Mouse (Mus musculus): ENCODE measurements around the gene Sh3gl3.

The Sh3gl3 gene

DNA sequence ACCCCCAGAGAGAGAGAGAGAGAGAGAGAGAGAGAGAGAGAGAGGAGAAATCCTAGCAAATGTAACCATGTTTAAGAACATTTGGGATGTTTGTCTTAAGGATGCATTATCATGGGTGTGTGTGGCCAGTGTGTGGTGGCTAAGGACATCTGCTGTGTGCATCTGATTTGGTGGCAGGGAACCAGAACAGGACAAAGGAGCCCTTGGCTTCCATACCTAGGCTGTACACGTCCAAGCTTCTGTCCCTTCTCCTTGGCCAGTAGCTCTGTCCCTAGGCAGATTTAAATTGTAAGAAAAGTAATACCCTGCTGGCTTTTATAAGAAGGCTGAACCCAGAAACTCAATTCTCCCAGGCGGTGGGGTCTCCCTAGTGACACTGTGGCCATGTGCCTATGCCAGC lies 121.0 kb downstream of the Sh3gl3 start:
- no peak for DNase-seq

- no peak for DNase-seq
Observed at GRCm38 (mm10) chr7:82308398-82308797, 134.8 kb downstream of the Sh3gl3 start.

DNA sequence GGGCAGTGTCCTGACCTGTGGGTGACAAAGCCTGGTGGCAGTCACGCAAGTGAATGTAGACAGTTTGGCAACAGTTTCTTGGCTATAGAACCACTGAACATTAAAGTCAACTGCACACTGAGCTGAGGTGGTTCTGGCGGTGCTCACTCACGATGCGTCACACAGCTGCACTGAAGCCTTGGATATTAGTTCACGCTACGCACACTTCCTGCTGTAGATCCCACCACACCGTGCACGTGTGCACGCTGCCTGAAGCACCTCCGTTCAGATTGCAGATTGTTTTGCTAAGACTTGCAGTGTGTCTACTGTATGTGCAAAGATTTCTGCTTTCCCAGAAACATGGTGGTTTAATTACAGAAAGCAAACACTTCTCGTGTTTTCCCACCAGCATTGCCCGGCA lies 144.9 kb downstream of the Sh3gl3 start:
- no peak for DNase-seq

DNA sequence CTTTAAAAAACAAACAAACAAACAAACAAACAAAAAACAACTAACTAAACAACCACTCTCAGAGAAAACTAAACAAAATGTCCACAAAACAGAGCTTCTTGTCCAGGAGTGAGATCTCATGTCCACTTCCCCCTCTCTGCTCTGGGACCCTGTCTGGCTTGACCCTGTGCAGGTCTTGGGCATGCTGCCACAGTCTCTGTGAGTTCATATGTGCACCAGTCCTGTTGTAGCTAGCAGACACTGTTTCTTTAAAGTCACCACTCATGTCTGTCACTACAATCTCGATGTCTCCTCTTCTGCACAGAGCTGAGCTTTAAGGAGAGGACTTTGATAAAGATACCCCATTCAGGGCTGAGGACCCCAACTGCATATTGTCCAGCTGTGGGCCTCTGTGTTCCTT lies 153.0 kb downstream of the Sh3gl3 start:
- no peak for DNase-seq

DNA sequence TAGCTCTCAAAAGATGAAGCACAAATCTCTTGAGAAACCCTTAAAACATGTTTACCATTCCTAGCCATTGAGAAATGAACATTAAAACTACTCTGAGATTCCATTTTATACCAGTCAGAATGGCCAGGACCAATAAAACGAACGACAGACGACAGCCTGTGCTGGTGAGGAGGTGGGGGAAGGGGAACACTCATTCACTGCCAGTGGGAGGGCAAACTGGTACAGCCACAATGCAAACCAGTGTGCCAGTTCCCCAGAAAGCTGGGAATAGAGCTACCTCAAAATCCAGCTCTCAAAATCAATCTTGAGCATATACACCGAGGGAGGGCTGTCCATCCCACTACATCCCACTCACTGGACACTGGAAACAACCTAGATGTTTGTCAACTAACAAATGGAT lies 153.6 kb downstream of the Sh3gl3 start:
- DNase-seq, result no peak

- DNase-seq, result no peak
Observed at GRCm38 (mm10) chr7:82327881-82328280, 154.2 kb downstream of the Sh3gl3 start.

DNA sequence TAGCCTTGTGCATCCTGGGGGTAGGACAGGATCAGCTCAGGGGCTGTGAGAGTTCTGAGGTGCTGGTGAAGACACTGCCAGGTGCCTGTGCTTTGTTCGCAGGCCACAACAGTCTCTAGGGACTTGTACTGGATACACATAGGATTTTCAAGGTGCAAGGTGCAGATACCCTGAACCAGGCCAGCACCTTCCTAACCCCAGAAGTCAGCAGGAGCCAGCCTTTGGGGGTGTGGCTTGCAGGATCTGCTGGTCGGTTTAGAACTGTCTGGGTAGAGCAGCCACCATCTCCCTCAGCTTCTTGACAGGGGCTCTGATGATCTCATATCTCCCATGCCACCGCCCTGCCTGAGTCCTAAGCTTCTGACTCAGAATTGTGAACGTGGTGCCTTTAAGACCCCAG lies 156.2 kb downstream of the Sh3gl3 start:
- DNase-seq, result no peak

- no peak for DNase-seq
Observed at GRCm38 (mm10) chr7:82330860-82331259, 157.2 kb downstream of the Sh3gl3 start.

- DNase-seq, result no peak
Observed at GRCm38 (mm10) chr7:82334000-82334399, 160.4 kb downstream of the Sh3gl3 start.

DNA sequence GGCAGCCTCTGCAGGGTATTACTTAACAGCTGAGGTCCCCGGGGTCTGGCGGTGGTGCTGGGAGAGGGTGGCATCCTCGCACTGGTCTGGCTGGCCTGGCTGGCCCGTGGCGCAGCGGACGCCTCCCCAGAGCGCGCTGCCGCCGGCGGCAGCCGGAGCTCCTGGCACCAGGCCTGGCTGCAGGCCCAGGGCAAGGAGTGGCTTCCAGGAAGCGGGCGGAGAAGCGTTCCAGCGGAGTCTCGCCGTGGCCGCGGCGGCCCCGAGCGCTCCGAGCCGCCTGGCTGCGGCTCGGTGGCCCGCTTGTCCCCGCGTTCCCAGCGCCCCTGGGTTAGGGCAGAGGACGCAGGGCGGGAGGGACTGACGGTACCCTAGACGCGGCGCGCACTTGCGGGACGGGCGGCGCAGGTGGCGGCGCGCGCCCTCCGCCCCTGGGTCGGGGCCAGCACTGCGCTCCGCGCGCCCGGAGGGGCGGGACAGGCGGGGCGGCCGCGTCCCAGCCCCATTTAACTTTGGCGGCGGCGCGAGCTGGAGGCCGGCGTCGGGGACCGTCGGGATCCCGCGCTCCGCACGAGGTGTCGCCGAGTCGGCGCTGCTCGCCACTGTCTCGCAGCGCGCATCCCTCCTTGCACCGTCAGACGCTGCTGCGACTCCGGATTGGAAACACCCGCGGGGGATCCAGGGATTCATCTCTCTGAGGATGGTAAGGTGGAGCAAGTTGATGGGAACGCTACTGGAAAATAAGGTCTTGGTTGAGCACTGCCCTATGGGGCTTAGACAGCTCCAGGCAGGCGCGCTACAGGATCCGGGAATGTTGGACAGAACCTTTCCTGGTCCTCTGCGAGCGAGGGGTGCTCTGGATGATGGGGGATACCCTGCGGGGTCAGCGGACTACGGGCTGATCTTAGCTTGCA lies 161.8 kb downstream of the Sh3gl3 start, which contains the start of gene Adamtsl3:
Adamtsl3 (plus strand) TSS at position 484 of the 911 bp plus-strand sequence.
- DNase-seq, result no peak

- no peak for DNase-seq
Observed at GRCm38 (mm10) chr7:82336132-82336531, 162.5 kb downstream of the Sh3gl3 start.

- no peak for DNase-seq
Observed at GRCm38 (mm10) chr7:82338121-82338520, 164.5 kb downstream of the Sh3gl3 start.

DNA sequence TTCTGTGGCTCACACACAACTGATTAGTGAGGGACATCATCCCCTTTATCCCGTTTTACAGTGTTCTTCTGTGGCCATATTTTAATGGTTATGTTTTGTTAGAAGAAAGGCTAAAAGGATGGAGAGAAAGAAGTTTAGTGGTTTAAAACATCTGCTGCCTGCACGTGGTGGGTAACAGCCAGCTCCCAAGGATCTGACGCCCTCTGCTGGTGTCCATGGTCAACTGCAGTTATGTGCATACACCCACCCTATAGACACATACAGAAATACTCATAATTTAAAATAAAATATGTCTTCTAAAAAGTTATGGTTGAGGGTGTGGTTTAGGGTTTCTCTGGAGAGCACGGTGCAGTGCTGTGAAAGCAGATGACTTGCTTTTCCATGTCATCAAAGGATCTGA lies 164.9 kb downstream of the Sh3gl3 start:
- no peak for DNase-seq

DNA sequence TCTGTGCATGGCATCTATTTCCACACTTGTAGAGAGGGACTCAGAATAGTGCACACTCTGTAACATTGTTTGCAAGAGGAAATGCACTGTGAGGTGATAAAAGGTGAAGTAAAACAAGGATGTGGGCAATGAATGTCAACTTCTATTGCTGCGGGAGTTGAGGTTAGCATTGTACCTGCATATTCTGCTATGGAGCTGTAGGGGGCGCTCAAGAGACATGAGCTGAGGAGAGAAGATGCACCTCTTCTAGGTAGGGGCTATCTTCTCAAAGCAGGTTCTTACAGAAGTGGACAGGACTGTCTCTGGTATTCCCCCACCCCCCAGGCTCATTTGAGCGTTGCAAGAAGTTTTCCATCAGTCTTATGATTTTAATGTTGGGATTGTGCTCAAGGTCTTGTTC lies 165.6 kb downstream of the Sh3gl3 start:
- no peak for DNase-seq

DNA sequence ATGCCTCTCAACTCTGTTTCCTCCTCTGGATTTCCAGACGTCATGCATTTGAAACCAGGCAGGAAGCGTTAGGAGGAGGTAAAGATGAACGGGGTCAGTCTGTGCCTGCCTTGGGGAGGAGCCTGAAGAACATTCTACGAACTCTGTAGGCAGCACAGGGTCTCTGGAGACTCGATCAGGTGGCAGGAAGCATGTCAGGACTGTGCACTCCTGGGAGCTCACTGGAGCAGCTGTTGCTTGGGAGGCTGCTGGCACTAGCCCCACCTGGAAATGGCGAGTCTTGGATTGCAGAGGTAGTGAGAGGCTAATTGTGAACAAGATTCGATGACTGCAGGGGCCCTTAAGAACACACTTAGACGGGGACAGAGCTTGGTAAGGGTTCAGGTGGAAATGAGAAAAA lies 167.8 kb downstream of the Sh3gl3 start:
- DNase-seq, result no peak

- DNase-seq, result no peak
Observed at GRCm38 (mm10) chr7:82346706-82347105, 173.1 kb downstream of the Sh3gl3 start.

GRCm38 (mm10) chr7:82349796-82350195 lies 176.2 kb downstream of the Sh3gl3 start:
- no peak for DNase-seq

- no peak for DNase-seq
Observed at GRCm38 (mm10) chr7:82350421-82350820, 176.8 kb downstream of the Sh3gl3 start.

Data from spleen, adult 18-20 months (tissue).